Mouse (Mus musculus): ENCODE results near the gene Pgap2.

GRCm38 (mm10) chr7:102260518-102260917 lies 50.5 kb downstream of the Pgap2 start:
- TF ChIP-seq POLR2A (IDR thresholded peaks at IDR 0.05; ENCODE audit: borderline replicate concordance, insufficient read depth, low read length) (no peak), CTCF (IDR thresholded peaks at IDR 0.05; ENCODE audit: borderline replicate concordance, insufficient read depth, low read depth, low read length) (no peak)
